Mouse (Mus musculus) bone marrow macrophage, adult 2 months (primary cell): ENCODE results near the gene Megf9.

Experiments used
- CTCF ChIP-seq: IDR thresholded peaks from 2 replicates; pipeline ENCODE4 v1.5.1; 2012; ENCODE audit warnings: low read depth, mild to moderate bottlenecking, low read length, moderate library complexity
- POLR2A ChIP-seq: IDR thresholded peaks from 2 replicates; pipeline ENCODE4 v1.6.1; 2012; ENCODE audit warnings: mild to moderate bottlenecking, low read depth, low read length, borderline replicate concordance

DNA sequence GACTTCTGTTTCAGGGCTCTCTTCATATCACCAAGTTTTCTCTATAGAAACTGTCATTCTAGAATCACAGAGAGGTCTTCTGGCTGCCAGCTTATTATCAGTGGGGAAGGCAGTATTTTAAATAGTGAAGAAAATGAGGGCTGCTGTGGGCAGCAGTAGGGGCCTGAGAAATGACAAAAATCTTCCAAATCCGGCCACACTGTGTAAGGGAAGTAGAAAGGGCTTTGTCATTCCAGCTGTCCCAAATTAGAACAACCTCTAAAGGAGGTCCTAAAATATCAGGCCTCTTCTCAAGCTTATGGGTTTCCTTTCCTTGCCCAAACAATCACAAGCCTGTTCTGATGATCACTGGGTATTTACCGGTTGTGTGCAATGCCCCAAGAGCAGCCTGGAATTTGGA, 7.6 kb upstream of the Megf9 start:
- TF ChIP-seq CTCF (no peak), POLR2A (no peak)
